In genomic region chr9:57420321-57421120, GRCm38 (mm10) we compare ENCODE assay signal across 7 mouse cellular contexts. TPM values are rescaled to one million over a fixed set of nuclear protein-coding genes. Genes with fewer than 3 reads are reported as not detected.
DNase-seq lines count a peak whose midpoint lies in the region; ATAC-seq lines count a peak whose summit lies in the region.

No protein-coding gene starts in this region.

- intact Hi-C loops in left cerebral cortex, postnatal 36 days (cut with DNase I): no loop called here

- peak; percentile 98 for DNase-seq in adrenal gland, adult 2 months
- peak; percentile 19 for DNase-seq in embryonic facial prominence, embryonic 11.5 days (ENCODE audit: low spot score)
- DNase-seq in heart, adult 11 months: peak; percentile 100
- peak; percentile 80 for DNase-seq in kidney, adult 11 months
- DNase-seq in left cerebral cortex, postnatal 36 days (ENCODE audit: low spot score in 2 of 2): peak; percentile 72 to 76
- peak; percentile 57 to 58 for DNase-seq in spleen, adult 18-20 months

- 0 out of 2 replicates have a peak overlapping the region, but pooled peaks have one; percentile 20 for H3K27ac ChIP-seq in embryonic facial prominence, embryonic 11.5 days (replicated peaks; ENCODE audit: low read depth, low read length)

- WGBS in embryonic facial prominence, embryonic 11.5 days: 58% methylated on average over 20 of the region's 20 CpGs

- no peaks in the 10 kb centered on the region for H3K36me3 ChIP-seq in embryonic facial prominence, embryonic 11.5 days (replicated peaks; ENCODE audit: control insufficient read depth, insufficient read depth, low read depth, low read length)

- H3K9ac ChIP-seq in embryonic facial prominence, embryonic 11.5 days (replicated peaks; ENCODE audit: low read length): no peak overlapping the region

- no peaks in the 10 kb centered on the region for H3K27me3 ChIP-seq in embryonic facial prominence, embryonic 11.5 days (ENCODE audit: control insufficient read depth, insufficient read depth, low read length)

- H3K4me3 ChIP-seq in embryonic facial prominence, embryonic 11.5 days (ENCODE audit: low read depth, low read length): no peak overlapping the region

- H3K4me1 ChIP-seq in embryonic facial prominence, embryonic 11.5 days (ENCODE audit: control insufficient read depth, insufficient read depth, low read length): no peaks in the 10 kb centered on the region

- H3K4me2 ChIP-seq in embryonic facial prominence, embryonic 11.5 days (ENCODE audit: low read depth, low read length): no peak overlapping the region

- ATAC-seq in embryonic facial prominence, embryonic 11.5 days (replicated peaks; ENCODE audit: insufficient number of reproducible peaks, low FRiP score, low TSS enrichment, low read depth): no peak
- ATAC-seq in megakaryocyte-erythroid progenitor cell, adult 5-6 weeks (replicated peaks; ENCODE audit: low FRiP score, low TSS enrichment, poor library complexity, severe bottlenecking): peak; percentile 94

- H3K9me3 ChIP-seq in embryonic facial prominence, embryonic 11.5 days (replicated peaks; ENCODE audit: control insufficient read depth, low read length): no peaks in the 10 kb centered on the region

RNA-seq across cellular contexts. Expression of gene Ppcdc, which starts 19.4 kb away (rescaled TPM):
- 10 to 100 TPM; 21.7 to 21.9 TPM for total RNA-seq in adrenal gland, adult 2 months (2021)
- polyA plus RNA-seq in adrenal gland, adult 2 months (2012; rRNA removed): 38.0 and 43.9 TPM in 2 replicates
- polyA plus RNA-seq in embryonic facial prominence, embryonic 11.5 days (2014; fragmentation: Nextera tagmentation; extraction: Ambion mirVana): 17.9 and 19.9 TPM in 2 replicates
- total RNA-seq in left cerebral cortex, postnatal 36 days (2021): 10 to 100 TPM; 13.8 to 16.6 TPM
- 22.1 and 34.8 TPM in 2 replicates for total RNA-seq in megakaryocyte-erythroid progenitor cell, adult 5-6 weeks (2014; fragmentation: Nextera tagmentation)
- 10.5 and 13.9 TPM in 2 replicates for total RNA-seq in megakaryocyte-erythroid progenitor cell, adult 5-6 weeks (2017)

RNA-seq across cellular contexts. Expression of gene Scamp5, which starts 47.3 kb away (rescaled TPM):
- 10 to 100 TPM in 1 of 2 experiments, 1 to 10 TPM in 1; 8.4 to 18.1 TPM for total RNA-seq in adrenal gland, adult 2 months (2021)
- polyA plus RNA-seq in adrenal gland, adult 2 months (2012; rRNA removed): 21.0 and 21.7 TPM in 2 replicates
- polyA plus RNA-seq in embryonic facial prominence, embryonic 11.5 days (2014; fragmentation: Nextera tagmentation; extraction: Ambion mirVana): 6.9 and 7.4 TPM in 2 replicates
- total RNA-seq in left cerebral cortex, postnatal 36 days (2021): 100 to 1,000 TPM; 381 to 434 TPM
- total RNA-seq in megakaryocyte-erythroid progenitor cell, adult 5-6 weeks (2014; fragmentation: Nextera tagmentation): not detected in 2 replicates
- not detected in 2 replicates for total RNA-seq in megakaryocyte-erythroid progenitor cell, adult 5-6 weeks (2017)

Comparison
In these comparisons a context has a peak if more than half of its experiments do, and no peak if none do; other contexts are left out.
1. DNase-seq: peak in every context shown above with its lines; median percentile 100 in heart, adult 11 months; 98 in adrenal gland, adult 2 months; 80 in kidney, adult 11 months; 74 in left cerebral cortex, postnatal 36 days; 58 in spleen, adult 18-20 months; 19 in embryonic facial prominence, embryonic 11.5 days.
2. RNA of gene Scamp5, which starts 47.3 kb away (total RNA-seq): 381 to 434 TPM in left cerebral cortex, postnatal 36 days; 8.4 to 18.1 TPM in adrenal gland, adult 2 months and not detected in megakaryocyte-erythroid progenitor cell, adult 5-6 weeks; every median in the first group is over 10 times any median in the second.